Mouse (Mus musculus) megakaryocyte, adult 5-6 weeks (primary cell): ENCODE measurements around the gene Serf1. TPM values are rescaled to one million over a fixed set of nuclear protein-coding genes. Genes with fewer than 3 reads are reported as not detected.
"Not testable (repeated sequence)": the region's sequence is repeated elsewhere in the genome, so short reads cannot be mapped to it uniquely, and the experiment has no call there.

Experiments
- ATAC-seq: 2 replicates; pipeline ENCODE4 v1.8.0; 2016; ENCODE audit warnings: mild to moderate bottlenecking, inconsistent platforms; ENCODE audit not compliant: poor library complexity, severe bottlenecking
- total RNA-seq, 2 experiments: library from RNA; stranded (forward) in 1 of 2; stranded (reverse) in 1 of 2; fragments of 153-499, 151-499 nt in 1 of 2; fragments of 221-1000, 200-1000 nt in 1 of 2; gene quantifications; 2 replicates each; pipeline versions ENCODE4 v1.2.3 to v1.2.4; 2015 to 2017

The Serf1 gene
- total RNA-seq (2015) (4.1 and 7.5 TPM in 2 replicates), total RNA-seq (2017) (4.2 and 4.9 TPM in 2 replicates)

GRCm38 (mm10) chr13:100107652-100108472 is at the start of gene Serf1:
Serf1 (plus strand) TSS chr13:100108012.
- ATAC-seq = peak; percentile 56

- no peak for ATAC-seq
Observed at GRCm38 (mm10) chr13:100063936-100064335, 43.9 kb upstream of the Serf1 start.

GRCm38 (mm10) chr13:100067821-100068220 is 40.0 kb upstream of the Serf1 start:
- ATAC-seq = no peak

- ATAC-seq = no peak
Observed at GRCm38 (mm10) chr13:100071473-100071872, 36.3 kb upstream of the Serf1 start.

GRCm38 (mm10) chr13:100098808-100099207 is 9.0 kb upstream of the Serf1 start:
- peak; percentile 53 for ATAC-seq

- no peak for ATAC-seq
Observed at GRCm38 (mm10) chr13:100103052-100103658, 4.7 kb upstream of the Serf1 start.

GRCm38 (mm10) chr13:100103748-100104254 is 4.0 kb upstream of the Serf1 start, which contains the start of gene Bdp1:
Bdp1 (minus strand) TSS chr13:100104070.
- ATAC-seq = peak; percentile 87

GRCm38 (mm10) chr13:100112218-100112972 is 4.6 kb downstream of the Serf1 start:
- peak; percentile 44; the same call in 1 of the 2 replicates for ATAC-seq

GRCm38 (mm10) chr13:100123970-100124369 is 16.2 kb downstream of the Serf1 start:
- no peak for ATAC-seq

- ATAC-seq = peak; percentile 100
Observed at GRCm38 (mm10) chr13:100124423-100125257, 16.8 kb downstream of the Serf1 start, which contains the start of gene Smn1. Smn1 (plus strand) TSS chr13:100124852.

GRCm38 (mm10) chr13:100125258-100125643 is 17.4 kb downstream of the Serf1 start:
- no peak for ATAC-seq

GRCm38 (mm10) chr13:100141646-100142314 is 34.0 kb downstream of the Serf1 start:
- peak; percentile 89 for ATAC-seq

- peak; percentile 96 for ATAC-seq
Observed at GRCm38 (mm10) chr13:100152659-100153058, 44.8 kb downstream of the Serf1 start.

- peak; percentile 64 for ATAC-seq
Observed at GRCm38 (mm10) chr13:100156624-100157023, 48.8 kb downstream of the Serf1 start.

- ATAC-seq = not testable (repeated sequence)
Observed at GRCm38 (mm10) chr13:100161171-100161870, 53.5 kb downstream of the Serf1 start.

- ATAC-seq = not testable (repeated sequence)
Observed at GRCm38 (mm10) chr13:100162467-100162866, 54.7 kb downstream of the Serf1 start.
